Mouse (Mus musculus): ENCODE results near the gene Ppig. TPM values are rescaled to one million over a fixed set of nuclear protein-coding genes. Genes with fewer than 3 reads are reported as not detected.

The Ppig gene
- 9.3 TPM for polyA plus RNA-seq (2014; fragmentation: Illumina TruSeq; extraction: RNeasy Lipid Tissue Mini Kit (QIAGEN cat#74804); ENCODE audit: insufficient read depth, low read depth, low replicate concordance)

DNA sequence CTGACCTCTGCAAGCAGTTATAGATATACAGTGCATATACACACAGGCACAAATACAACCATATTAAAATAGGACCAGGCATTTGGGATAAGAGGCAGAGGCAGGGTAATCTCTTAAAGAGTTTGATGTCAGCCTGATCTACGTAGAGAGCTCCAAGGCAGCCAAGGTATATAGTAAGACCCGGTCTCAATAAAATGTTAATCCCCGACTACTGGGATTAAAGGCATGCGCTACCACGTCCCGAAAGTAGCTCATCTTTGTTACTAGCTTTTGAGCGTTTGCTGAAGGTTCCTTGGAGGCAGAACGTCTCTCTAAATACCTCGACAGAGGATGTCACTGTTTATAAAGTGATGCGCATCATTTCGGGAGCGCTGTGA lies at the start of gene Ppig:
Ppig (plus strand) TSS at position 273 of the 377 bp plus-strand sequence.

DNA sequence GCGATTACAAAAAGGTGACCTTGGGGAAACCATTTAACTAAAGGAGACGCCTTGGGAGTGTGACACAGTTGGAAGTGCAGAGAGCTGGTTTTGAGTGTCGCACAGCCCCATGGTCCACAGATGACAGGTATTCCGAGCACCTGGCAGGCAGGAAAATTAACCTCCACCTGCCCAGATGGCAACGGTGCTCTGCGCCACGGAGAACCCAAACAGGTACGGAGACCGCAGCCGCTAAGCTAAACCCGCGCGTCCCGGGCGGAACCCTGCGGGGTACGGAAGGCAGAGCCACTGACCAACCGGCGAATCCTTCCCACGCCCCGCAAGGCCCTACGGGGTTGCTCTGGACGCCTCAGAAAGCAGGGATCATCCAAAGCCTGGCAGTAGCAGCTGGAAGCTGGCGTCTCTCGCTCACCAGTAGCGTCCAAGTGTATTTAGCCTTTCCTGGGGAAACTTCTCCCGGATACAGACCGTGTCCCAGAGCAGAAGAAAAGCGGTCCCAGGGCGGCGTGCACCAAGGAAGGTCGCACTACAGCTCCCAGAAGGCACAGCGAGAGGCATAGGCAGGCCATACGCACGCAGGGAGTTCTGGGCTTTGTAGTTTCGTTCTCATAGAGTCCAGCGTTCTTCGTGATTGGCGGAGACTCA lies 9.2 kb upstream of the Ppig start, which contains the start of gene Fastkd1:
Fastkd1 (minus strand) TSS at position 536 of the 645 bp plus-strand sequence.

DNA sequence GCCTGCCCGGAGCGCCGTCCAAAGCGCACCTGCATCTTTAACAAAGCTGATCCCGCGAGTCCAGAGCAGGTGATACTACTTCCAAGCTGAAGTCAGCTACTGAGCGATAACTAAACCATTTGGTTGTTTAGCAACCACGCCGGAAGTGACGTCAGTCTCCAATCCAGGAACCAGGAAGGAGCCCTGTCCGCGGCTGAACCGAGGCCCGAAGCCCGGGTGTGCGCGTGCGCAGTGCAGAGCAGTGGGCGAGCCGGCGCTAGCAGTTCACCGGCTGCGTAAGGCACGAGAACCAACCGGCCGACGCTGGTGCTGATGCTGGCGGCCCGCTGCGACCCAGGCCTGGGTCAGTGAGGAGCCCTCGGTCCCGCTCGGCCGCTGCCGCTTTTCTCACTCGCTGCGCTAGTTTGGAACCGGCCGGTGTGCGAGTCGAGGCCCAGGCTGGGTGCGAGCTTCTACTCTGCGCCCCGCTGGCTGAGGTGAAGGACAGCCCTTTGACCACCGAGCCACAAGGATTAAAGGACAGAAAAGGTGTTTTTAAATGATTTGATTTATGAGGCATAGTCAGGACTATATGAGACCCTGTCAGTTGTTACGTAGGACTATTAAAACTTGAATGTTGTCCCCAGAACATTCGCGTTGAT lies 67.2 kb downstream of the Ppig start, which contains the start of the genes Ccdc173 and Phospho2:
Ccdc173 (minus strand) TSS at position 147 of the 641 bp plus-strand sequence.
Phospho2 (plus strand) TSS at position 195 of the 641 bp plus-strand sequence.

Other genes starting within 250 kb of the Ppig start
- gene Lrp2, start 136.5 kb upstream of the Ppig start, polyA plus RNA-seq (2014; fragmentation: Illumina TruSeq; extraction: RNeasy Lipid Tissue Mini Kit (QIAGEN cat#74804); ENCODE audit: insufficient read depth, low read depth, low replicate concordance): 2.9 TPM
- 7.1 TPM for gene Bbs5, start 75.4 kb upstream of the Ppig start, polyA plus RNA-seq (2014; fragmentation: Illumina TruSeq; extraction: RNeasy Lipid Tissue Mini Kit (QIAGEN cat#74804); ENCODE audit: insufficient read depth, low read depth, low replicate concordance)
- gene Klhl41, start 52.4 kb upstream of the Ppig start, polyA plus RNA-seq (2014; fragmentation: Illumina TruSeq; extraction: RNeasy Lipid Tissue Mini Kit (QIAGEN cat#74804); ENCODE audit: insufficient read depth, low read depth, low replicate concordance): 0.96 TPM
- 4.8 TPM for gene Fastkd1, start 9.0 kb upstream of the Ppig start, polyA plus RNA-seq (2014; fragmentation: Illumina TruSeq; extraction: RNeasy Lipid Tissue Mini Kit (QIAGEN cat#74804); ENCODE audit: insufficient read depth, low read depth, low replicate concordance)
- gene Ccdc173, start 67.0 kb downstream of the Ppig start, polyA plus RNA-seq (2014; fragmentation: Illumina TruSeq; extraction: RNeasy Lipid Tissue Mini Kit (QIAGEN cat#74804); ENCODE audit: insufficient read depth, low read depth, low replicate concordance): 2.6 TPM
- 15.9 TPM for gene Phospho2, start 67.1 kb downstream of the Ppig start, polyA plus RNA-seq (2014; fragmentation: Illumina TruSeq; extraction: RNeasy Lipid Tissue Mini Kit (QIAGEN cat#74804); ENCODE audit: insufficient read depth, low read depth, low replicate concordance)
- 5.3 TPM for gene Klhl23, start 99.4 kb downstream of the Ppig start, polyA plus RNA-seq (2014; fragmentation: Illumina TruSeq; extraction: RNeasy Lipid Tissue Mini Kit (QIAGEN cat#74804); ENCODE audit: insufficient read depth, low read depth, low replicate concordance)
- gene Ssb, start 139.0 kb downstream of the Ppig start, polyA plus RNA-seq (2014; fragmentation: Illumina TruSeq; extraction: RNeasy Lipid Tissue Mini Kit (QIAGEN cat#74804); ENCODE audit: insufficient read depth, low read depth, low replicate concordance): 88.9 TPM
- gene Mettl5, start 163.1 kb downstream of the Ppig start, polyA plus RNA-seq (2014; fragmentation: Illumina TruSeq; extraction: RNeasy Lipid Tissue Mini Kit (QIAGEN cat#74804); ENCODE audit: insufficient read depth, low read depth, low replicate concordance): 17.0 TPM
- 12.9 TPM for gene Ubr3, start 174.7 kb downstream of the Ppig start, polyA plus RNA-seq (2014; fragmentation: Illumina TruSeq; extraction: RNeasy Lipid Tissue Mini Kit (QIAGEN cat#74804); ENCODE audit: insufficient read depth, low read depth, low replicate concordance)